Mouse (Mus musculus): ENCODE results near the gene Uqcrh. TPM values are rescaled to one million over a fixed set of nuclear protein-coding genes. Genes with fewer than 3 reads are reported as not detected.

Uqcrh gene
- total RNA-seq (2021): 100 to 1,000 TPM; 414 to 441 TPM
- long read RNA-seq, experiment 1, transcript Uqcrh-202 (4 exons, 547 nt): major isoform, 41 of 51 reads
- long read RNA-seq, experiment 1, transcript Uqcrh-204 (4 exons, 579 nt): minor isoform, 5 of 51 reads
- long read RNA-seq, experiment 1, partial matches to known transcripts: 0 of 51 reads
- long read RNA-seq, experiment 1, other reads (novel, unspliced or antisense): 4 of 51 reads
- long read RNA-seq, experiment 2, transcript Uqcrh-202 (4 exons, 547 nt): major isoform, 44 of 54 reads
- long read RNA-seq, experiment 2, partial matches to known transcripts: 1 of 54 reads
- long read RNA-seq, experiment 2, other reads (novel, unspliced or antisense): 7 of 54 reads

DNA sequence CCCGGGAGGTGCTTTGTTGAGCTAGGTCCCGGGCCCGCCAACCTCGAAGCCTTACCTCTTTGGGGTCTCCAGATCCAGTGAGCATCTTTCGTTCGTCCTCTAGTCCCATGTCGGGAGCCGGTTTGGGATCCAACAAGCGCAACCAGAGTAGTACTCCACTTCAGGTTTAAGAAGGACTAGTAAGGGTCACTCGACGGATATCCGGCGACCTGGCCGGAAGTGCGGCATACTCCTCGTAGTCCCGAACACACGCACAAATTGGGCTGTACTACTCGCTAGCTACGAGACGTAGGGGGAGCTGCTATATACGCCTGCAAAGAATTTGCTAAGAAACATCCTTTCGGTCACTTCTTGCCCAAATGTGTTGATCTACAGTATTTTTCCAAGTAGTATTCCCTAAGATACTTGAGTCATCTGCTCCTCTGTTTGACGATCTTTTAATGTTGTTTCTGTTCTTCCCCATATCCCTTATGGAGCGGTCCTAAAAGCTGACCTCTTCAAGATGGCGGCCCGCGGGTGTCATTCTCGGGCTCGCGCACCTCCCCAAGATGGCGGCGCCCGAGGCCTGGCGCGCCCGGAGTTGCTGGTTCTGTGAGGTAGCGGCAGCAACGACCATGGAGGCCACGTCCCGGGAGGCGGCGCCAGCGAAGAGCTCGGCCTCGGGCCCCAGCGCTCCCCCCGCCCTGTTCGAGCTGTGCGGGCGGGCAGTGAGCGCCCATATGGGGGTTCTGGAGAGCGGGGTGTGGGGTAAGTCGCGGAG lies at the start of gene Uqcrh, which contains the start of gene Lrrc41:
TSS of gene Uqcrh (minus strand) at position 211 of the 760 bp plus-strand sequence.
TSS of gene Lrrc41 (plus strand) at position 409 of the 760 bp plus-strand sequence.
- peak within 1 kb of the TSS; percentile 72 for H3K4me3 ChIP-seq
- peak within 1 kb of the TSS; percentile 96 for H3K27ac ChIP-seq
- DNase-seq (ENCODE audit: extremely low spot score in 1 of 2, low spot score in 2 of 2): peak; percentile 94 to 95
- no peak for TF ChIP-seq CTCF (IDR thresholded peaks at IDR 0.05)
- intact Hi-C loops (cut with DNase I): no loop called here

DNA sequence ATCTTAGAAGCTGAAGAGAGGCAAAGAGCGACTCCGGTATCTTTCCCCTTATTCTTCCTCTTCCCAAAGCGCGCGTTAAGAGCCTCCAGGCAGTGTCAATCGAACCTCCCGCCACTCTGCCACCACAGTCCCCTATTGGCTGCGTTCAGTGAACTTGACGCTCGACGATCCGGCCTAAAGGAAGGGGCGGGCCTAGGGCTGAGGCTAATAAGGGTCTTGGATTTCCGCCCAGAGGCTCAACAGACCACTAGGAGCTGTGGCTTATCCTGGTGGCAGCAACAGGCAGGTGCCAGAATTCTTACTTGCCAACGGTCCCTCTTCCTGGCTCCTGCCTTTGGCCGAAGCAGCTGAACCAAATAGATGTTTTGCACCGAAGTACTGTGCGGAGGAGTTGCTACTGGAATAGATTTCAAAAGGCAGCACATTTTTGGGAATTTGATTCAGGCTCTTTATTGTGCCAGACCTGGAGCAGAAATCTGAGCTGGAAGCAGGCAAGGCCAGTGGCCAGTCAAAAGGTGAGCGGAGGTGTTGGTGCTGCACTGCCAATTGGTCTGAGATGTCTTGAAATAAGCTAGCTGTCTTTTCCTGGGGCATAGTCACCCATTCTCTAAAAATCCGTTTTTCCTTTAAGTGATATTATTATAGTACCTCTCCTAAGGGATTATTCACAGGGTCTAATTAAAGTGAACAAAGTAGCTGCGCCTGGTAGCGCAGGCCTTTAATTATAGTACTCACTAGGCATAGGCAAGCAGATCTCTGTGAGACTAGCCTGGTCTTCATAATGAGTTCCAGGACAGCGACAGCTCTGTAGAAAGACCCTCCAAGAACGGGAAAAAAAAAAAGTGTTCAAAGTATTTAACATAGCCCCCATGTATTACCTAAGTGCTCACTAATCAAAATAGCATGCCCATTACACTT lies 49.0 kb upstream of the Uqcrh start, which contains the start of the genes Rad54l and Pomgnt1:
TSS of gene Rad54l (minus strand) at position 89 of the 918 bp plus-strand sequence.
TSS of gene Pomgnt1 (plus strand) at position 239 of the 918 bp plus-strand sequence.
- TF ChIP-seq CTCF (IDR thresholded peaks at IDR 0.05): peak; percentile 21
- peak within 1 kb of the TSS; percentile 72 for H3K27ac ChIP-seq
- intact Hi-C loops (cut with DNase I): no loop called here
- DNase-seq (ENCODE audit: extremely low spot score in 1 of 2, low spot score in 2 of 2): peak; percentile 72 to 74
- H3K4me3 ChIP-seq: peak within 1 kb of the TSS; percentile 50

DNA sequence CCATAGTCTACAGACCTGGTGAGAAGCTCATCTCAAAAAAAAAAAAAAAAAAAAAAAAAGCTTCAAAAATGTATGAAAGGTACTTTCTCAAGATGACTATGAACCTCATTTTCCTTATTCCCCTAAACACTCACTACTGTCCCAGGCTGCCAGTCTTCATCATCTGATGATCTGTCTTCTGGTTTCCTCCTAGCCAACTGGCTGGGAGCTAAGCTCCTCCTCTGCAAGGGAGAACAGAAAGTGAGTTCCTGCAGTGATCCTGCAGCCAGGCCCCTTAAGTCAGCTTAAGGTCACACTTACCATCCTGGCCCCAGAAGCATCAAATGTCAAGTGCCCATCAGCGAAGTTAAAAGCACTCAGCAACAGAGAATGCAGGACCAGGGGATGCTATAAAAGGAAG lies 47.9 kb upstream of the Uqcrh start:
- DNase-seq (ENCODE audit: extremely low spot score in 1 of 2, low spot score in 2 of 2): no peak
- no peak for TF ChIP-seq CTCF (IDR thresholded peaks at IDR 0.05)
- Histone ChIP-seq H3K4me3 (no peak overlapping the region), H3K27ac (no peak overlapping the region)
- intact Hi-C loops (cut with DNase I): no loop called here

DNA sequence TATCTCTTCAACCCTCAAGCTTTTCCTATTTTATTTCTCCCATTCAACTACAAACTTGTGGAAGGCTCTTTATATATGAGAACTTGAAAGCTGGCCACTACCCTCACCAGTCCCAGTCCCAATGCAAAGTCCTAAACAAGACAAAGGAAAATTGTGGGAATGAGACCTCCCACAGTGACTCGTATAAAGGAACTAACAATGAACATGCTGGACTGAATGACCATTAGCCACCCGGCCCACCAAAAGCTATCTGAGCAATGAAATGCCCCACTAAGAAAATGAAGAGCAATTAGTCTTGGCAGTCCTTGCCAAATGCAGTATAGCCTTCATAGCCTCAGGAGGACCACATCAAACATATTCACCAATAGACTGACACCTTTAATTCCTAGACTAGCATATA lies 36.6 kb upstream of the Uqcrh start:
- intact Hi-C loops (cut with DNase I): no loop called here
- Histone ChIP-seq H3K4me3 (no peak overlapping the region), H3K27ac (no peak overlapping the region)
- TF ChIP-seq CTCF (IDR thresholded peaks at IDR 0.05): no peak
- DNase-seq (ENCODE audit: extremely low spot score in 1 of 2, low spot score in 2 of 2): no peak

DNA sequence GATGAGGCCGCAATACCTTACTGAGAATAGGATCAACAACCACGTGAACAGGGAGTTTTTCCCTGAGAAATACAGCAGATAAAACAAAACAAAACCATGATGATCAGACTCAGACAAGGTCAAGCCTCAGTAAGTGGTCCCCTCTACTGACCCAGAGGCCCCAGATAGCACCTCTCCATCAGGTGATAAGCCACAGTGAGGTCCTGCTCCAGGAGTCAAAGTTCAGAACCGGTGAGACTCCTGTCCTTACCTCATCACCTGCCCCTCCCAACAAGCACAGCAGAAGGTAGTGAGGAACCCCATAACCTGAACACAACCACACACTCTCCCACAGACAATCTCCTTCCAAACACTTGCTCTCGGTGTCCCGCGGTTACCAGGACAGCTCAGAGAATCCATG lies 35.8 kb upstream of the Uqcrh start:
- no peak for DNase-seq (ENCODE audit: extremely low spot score in 1 of 2, low spot score in 2 of 2)
- TF ChIP-seq CTCF (IDR thresholded peaks at IDR 0.05): no peak
- Histone ChIP-seq H3K4me3 (no peak overlapping the region), H3K27ac (no peak overlapping the region)
- intact Hi-C loops (cut with DNase I): no loop called here

DNA sequence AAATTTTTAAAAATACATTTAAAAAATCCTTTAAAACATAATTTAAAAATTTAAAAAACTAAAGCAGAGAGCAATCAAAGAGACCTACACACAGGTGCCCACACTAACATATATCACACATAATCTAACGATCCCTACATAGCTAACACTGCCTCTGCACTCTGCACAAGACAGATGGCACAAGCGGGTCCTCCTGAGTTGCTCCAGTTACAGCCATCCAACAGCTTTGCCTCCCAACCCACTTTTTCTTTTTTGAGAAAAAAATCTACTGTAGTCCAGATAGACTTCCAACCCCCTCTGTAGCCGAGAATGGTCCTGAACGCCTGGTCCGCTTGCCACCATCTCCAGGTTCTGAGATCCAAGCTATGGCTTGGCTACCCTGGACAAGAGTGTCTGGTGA lies 30.4 kb upstream of the Uqcrh start:
- no peak overlapping the region for H3K4me3 ChIP-seq
- no peak for DNase-seq (ENCODE audit: extremely low spot score in 1 of 2, low spot score in 2 of 2)
- TF ChIP-seq CTCF (IDR thresholded peaks at IDR 0.05): no peak
- intact Hi-C loops (cut with DNase I): no loop called here
- H3K27ac ChIP-seq: no peak overlapping the region

DNA sequence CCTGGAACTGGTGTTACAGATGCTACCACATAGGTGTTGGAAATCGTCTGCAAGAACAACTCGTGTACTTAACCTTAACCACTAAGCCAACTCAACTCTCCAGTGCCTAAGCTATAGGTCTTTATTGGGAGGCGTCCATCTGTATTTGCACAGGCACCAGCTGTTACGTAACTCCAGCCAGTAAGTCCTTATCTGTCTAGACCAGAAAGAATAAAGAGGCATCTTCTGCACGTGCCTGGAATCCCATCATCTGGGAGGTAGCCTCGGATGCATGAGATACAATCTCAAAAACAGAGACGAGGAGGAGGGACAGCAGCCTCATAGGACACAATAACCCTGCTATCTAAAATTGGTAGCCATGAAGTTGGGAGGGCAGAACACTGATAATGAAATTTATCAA lies 26.1 kb upstream of the Uqcrh start:
- no peak overlapping the region for H3K4me3 ChIP-seq
- H3K27ac ChIP-seq: no peak overlapping the region
- no peak for DNase-seq (ENCODE audit: extremely low spot score in 1 of 2, low spot score in 2 of 2)
- no peak for TF ChIP-seq CTCF (IDR thresholded peaks at IDR 0.05)
- intact Hi-C loops (cut with DNase I): no loop called here

DNA sequence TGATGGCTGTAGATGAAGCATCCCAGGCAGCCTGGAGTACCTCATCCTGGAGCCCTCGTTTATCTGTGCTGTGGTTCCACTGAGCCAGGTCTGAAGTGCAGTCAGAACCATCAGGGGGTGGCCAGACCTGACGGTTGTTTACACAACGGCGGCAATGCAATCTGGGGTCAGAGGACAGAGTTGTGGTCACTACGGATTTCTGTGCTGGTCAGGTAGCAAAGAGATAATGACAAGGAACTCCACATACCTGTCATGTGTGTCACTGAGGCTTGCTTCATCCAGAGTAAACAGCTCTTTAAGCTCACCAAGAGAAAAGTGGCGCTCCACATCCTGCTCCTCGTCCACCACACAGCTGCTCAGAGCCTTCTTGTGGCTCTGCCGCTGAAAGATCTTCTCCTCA lies 22.3 kb upstream of the Uqcrh start:
- Histone ChIP-seq H3K4me3 (no peak overlapping the region), H3K27ac (no peak overlapping the region)
- DNase-seq (ENCODE audit: extremely low spot score in 1 of 2, low spot score in 2 of 2): no peak
- intact Hi-C loops (cut with DNase I): no loop called here
- no peak for TF ChIP-seq CTCF (IDR thresholded peaks at IDR 0.05)

DNA sequence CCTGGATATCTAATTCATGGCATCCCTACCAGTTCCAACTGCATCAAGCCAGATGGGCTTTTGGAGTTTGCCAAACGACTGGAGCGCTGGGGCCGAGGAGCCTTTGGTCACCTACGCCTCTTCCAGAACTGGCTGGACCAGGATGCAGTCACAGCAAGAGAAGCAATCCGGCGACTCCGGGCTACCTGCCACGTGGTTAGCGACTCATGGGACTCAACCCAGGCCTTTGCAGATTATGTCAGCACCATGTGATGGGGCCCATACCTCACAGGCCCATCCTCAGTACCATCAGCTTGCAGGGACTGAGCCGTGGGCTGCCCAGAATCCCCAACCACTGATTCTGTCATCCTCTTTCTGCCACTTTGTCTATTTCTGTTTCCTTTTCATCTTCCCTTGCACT lies 21.4 kb upstream of the Uqcrh start:
- TF ChIP-seq CTCF (IDR thresholded peaks at IDR 0.05): no peak
- intact Hi-C loops (cut with DNase I): no loop called here
- Histone ChIP-seq H3K4me3 (no peak overlapping the region), H3K27ac (no peak overlapping the region)
- no peak for DNase-seq (ENCODE audit: extremely low spot score in 1 of 2, low spot score in 2 of 2)

DNA sequence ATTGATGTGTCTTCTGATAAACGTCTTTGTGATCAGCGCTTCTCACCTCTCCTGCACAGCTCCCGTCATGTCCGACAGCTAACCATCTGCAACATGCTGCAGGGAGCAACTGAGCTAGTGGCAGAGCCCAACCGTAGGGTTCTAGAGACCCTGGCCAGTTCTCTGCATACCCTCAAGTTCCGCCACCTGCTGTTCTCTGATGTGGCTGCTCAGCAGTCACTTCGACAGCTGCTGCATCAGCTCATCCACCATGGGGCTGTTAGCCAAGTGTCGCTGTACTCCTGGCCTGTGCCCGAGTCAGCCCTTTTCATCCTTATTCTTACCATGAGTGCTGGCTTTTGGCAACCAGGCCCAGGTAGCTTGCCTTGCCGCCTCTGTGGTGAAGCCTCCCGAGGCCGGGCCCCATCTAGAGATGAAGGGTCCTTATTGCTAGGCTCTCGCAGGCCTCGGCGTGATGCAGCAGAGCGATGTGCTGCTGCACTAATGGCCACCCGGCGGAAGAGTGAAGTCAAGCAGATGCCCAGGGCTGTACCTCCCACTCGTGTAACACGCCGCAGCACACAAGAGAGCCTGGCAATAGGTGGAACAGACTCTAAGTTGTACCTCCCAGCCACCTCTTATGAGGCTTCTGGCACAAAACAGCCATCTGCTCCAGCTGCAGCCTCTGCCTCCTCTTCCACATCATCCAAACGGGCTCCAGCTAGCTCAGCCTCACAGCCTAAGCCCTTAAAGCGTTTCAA lies 13.8 kb upstream of the Uqcrh start:
- no peak for DNase-seq (ENCODE audit: extremely low spot score in 1 of 2, low spot score in 2 of 2)
- no peak for TF ChIP-seq CTCF (IDR thresholded peaks at IDR 0.05)
- intact Hi-C loops (cut with DNase I): no loop called here

More for the DNA sequence above, 13.8 kb upstream of the Uqcrh start:
- H3K4me3 ChIP-seq: no peak overlapping the region
- H3K27ac ChIP-seq: peak overlapping the region; percentile 7; the same call in 1 of the 2 replicates

Measured in left cerebral cortex, adult 2 months (tissue).